Mouse (Mus musculus): ENCODE results near the gene Il21. TPM values are rescaled to one million over a fixed set of nuclear protein-coding genes. Genes with fewer than 3 reads are reported as not detected.

Gene Il21
- not detected in 2 replicates for total RNA-seq (2021)
- long read RNA-seq, experiment 1 = 0 reads
- long read RNA-seq, experiment 2 = 0 reads

GRCm38 (mm10) chr3:37232586-37233222 lies at the start of gene Il21:
Gene Il21, minus strand, starts transcription at chr3:37232636.
- no peak for DNase-seq

GRCm38 (mm10) chr3:37280871-37281270 lies 48.4 kb upstream of the Il21 start:
- no peak for DNase-seq

- no peak for DNase-seq
These were observed 47.8 kb upstream of the Il21 start for GRCm38 (mm10) chr3:37280221-37280620.

- no peak for DNase-seq
These were observed 42.2 kb upstream of the Il21 start for GRCm38 (mm10) chr3:37274661-37275060.

- DNase-seq = no peak
These were observed 40.7 kb upstream of the Il21 start for GRCm38 (mm10) chr3:37273092-37273491.

GRCm38 (mm10) chr3:37271209-37271608 lies 38.8 kb upstream of the Il21 start:
- DNase-seq = peak; percentile 61

GRCm38 (mm10) chr3:37269926-37270325 lies 37.5 kb upstream of the Il21 start:
- no peak for DNase-seq

- DNase-seq = no peak
These were observed 35.9 kb upstream of the Il21 start for GRCm38 (mm10) chr3:37268338-37268737.

- DNase-seq = no peak
These were observed 27.0 kb upstream of the Il21 start for GRCm38 (mm10) chr3:37259331-37259999.

- no peak for DNase-seq
These were observed 25.3 kb upstream of the Il21 start for GRCm38 (mm10) chr3:37257776-37258175.

GRCm38 (mm10) chr3:37250967-37251366 lies 18.5 kb upstream of the Il21 start:
- DNase-seq = no peak

- DNase-seq = no peak
These were observed 2.6 kb upstream of the Il21 start for GRCm38 (mm10) chr3:37235025-37235424.

- DNase-seq = no peak
These were observed 1.3 kb downstream of the Il21 start for GRCm38 (mm10) chr3:37231153-37231552.

GRCm38 (mm10) chr3:37229082-37229829 lies 3.2 kb downstream of the Il21 start:
- no peak for DNase-seq

GRCm38 (mm10) chr3:37225124-37225523 lies 7.3 kb downstream of the Il21 start:
- no peak for DNase-seq

GRCm38 (mm10) chr3:37219071-37219470 lies 13.4 kb downstream of the Il21 start:
- peak; percentile 40 for DNase-seq

- DNase-seq = peak; percentile 10
These were observed 27.1 kb downstream of the Il21 start for GRCm38 (mm10) chr3:37205226-37205800.

- peak; percentile 46 for DNase-seq
These were observed 27.9 kb downstream of the Il21 start for GRCm38 (mm10) chr3:37204556-37204955.

GRCm38 (mm10) chr3:37203984-37204428 lies 28.4 kb downstream of the Il21 start:
- peak; percentile 88 for DNase-seq

GRCm38 (mm10) chr3:37202856-37203255 lies 29.6 kb downstream of the Il21 start:
- DNase-seq = no peak

GRCm38 (mm10) chr3:37201122-37201916 lies 31.1 kb downstream of the Il21 start:
- no peak for DNase-seq

- no peak for DNase-seq
These were observed 34.1 kb downstream of the Il21 start for GRCm38 (mm10) chr3:37198302-37198701.

All from adrenal gland, postnatal 14 days (tissue).